Mouse (Mus musculus) induced T-regulatory cell, adult 2 months (primary cell): ENCODE measurements around the gene Tmtc3.
"Not testable (repeated sequence)": the region's sequence is repeated elsewhere in the genome, so short reads cannot be mapped to it uniquely, and the experiment has no call there.

Experiments used
- DNase-seq: peaks from one replicate; pipeline ENCODE4 v3.0.0-alpha.2; 2012; ENCODE audit warnings: low read depth

The Tmtc3 gene

DNA sequence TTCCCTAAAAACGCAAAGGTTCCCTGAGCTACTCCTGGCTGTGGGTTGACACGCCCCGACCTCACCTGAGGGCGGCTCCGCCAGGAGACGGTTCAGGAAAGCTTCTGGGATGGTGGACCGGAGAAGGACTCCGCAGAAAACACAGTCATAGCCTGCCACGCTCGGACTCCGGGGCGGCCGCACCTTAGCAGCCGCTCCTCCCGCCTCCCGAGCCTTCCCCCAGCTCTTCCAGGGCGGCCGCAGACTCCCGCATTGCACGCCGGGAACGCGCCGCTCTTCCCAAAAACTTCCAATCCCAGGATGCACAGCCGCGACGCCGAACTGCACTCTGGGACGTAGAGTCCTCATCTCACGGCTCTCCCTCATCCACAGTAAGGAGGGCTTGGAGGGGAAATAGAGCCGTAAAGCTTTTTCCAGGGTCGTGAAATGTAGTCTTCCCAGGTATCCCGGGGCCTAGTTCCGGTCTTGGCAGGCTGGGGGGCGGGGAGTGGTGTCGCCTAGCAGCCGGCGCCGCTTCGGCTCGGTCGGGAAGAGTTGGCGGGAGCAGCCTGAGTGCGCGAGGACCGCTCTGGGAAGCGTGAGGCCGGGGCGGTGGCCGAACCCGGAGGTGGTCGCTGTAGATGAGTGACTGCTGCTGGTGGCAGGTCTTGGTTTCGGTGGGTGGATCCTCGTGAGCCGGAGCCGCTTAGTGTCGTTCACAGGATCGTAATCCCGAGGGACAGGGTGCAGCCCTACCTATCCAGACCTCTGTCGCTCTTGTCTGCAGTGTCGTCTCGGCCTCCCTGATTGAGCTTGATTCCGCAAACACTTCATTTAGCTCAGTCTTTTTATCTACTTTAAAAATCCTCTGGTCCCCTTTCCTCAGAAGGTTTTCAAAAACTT, at the start of gene Tmtc3, which contains the start of gene Cep290:
TSS of gene Tmtc3 (minus strand) at position 254 of the 882 bp plus-strand sequence.
TSS of gene Cep290 (plus strand) at position 462 of the 882 bp plus-strand sequence.
- DNase-seq: peak; percentile 40

GRCm38 (mm10) chr10:100524499-100525390, 37.6 kb upstream of the Tmtc3 start:
- no peak for DNase-seq

DNA sequence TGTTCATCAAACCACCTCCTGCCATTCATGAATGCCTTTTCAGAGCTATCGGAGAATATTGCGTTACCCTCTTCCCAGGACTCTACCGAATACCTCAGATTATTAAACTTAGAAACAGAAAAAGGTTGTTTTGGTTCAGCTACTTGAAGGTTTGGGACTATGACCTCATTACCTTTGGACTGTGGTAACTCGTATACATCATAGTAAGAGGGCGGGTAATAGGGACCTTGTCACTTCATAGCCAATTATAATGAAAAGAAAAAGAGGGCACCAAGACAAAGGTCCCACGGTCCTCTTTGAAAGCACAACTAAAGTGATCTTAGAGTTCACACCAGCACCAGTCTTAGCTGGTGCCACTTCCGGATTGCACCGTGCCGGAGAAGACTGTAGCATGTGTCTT, 35.2 kb upstream of the Tmtc3 start:
- DNase-seq: no peak

- no peak for DNase-seq
Observed at GRCm38 (mm10) chr10:100521617-100522016, 34.5 kb upstream of the Tmtc3 start.

DNA sequence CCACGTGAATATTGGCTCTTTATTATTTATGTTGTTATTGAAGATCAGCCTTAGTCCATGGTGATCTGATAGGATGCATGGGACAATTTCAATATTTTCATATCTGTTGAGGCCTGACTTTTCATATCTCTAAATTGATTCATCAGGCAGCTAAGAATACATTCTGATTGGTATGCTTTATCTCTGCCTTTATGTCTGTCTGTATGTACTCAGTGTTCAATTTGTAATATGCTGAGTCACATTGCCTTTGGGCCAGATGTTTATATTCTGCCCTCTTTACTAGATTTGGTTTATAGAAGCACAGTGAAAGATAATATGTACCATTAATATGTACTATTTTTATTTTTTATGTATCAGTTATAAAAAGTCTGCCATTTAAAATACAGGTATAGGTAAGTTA, 21.0 kb upstream of the Tmtc3 start:
- DNase-seq: no peak

GRCm38 (mm10) chr10:100498309-100498708, 11.2 kb upstream of the Tmtc3 start:
- no peak for DNase-seq

DNA sequence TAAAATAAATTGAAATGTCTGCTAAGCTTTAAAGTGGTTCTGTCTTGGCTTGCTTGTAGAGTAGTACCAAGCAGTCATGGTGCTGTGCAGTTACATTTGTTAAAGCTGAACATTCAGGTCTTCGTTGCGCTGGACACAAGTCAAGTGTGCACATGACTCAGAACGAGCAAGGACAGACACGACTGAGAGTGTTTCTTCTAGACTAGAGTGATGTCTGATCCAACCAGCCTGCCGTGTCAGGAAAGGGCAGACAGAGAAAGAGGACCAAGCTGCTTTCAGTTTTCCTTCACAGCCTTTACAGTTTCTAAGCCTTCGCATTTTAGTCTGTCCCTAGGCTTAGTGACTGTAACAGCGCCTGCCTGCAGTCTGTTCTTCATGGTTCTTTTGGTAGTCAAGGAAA, 4.8 kb upstream of the Tmtc3 start:
- DNase-seq: no peak

DNA sequence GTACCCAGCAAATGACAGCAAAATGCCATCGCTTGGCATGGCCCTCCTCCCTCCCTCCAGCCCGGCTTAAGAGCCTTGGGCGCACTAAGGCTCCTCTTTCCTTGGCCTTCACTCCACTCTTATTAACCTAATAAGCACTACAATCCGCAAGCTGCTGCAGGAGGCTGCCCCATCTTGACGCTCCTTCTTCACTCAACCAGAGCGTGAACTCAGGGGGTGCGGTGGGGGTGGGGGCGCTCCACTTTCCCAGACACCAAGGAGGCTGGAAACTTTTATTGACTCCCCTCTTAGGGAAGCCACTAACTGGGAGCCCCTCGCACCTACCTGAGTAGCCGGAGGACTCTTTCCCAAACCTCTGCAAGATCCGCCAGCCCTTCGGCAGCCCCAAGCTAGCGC, 451 bp downstream of the Tmtc3 start:
- peak; percentile 17 for DNase-seq

DNA sequence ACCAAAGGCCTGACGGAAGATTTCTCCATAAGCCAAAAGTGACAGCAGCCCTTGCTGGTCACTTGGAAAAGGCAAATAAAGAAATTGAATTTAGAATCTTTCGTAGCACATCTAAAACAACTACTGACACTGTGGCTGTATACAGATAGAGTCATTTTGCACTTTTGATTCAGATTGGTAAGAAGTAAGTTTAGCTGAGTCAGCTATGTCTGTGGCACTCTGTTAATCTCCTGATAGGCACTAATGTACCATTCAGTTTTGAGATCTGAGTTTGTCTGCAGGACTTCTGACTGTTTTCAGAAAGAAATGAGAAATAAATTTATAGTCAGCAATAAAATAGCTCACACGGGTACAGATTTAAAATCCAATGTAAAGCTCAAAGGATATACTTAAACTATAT, 7.6 kb downstream of the Tmtc3 start:
- no peak for DNase-seq

- peak; percentile 41 for DNase-seq
Observed at GRCm38 (mm10) chr10:100475040-100475439, 12.1 kb downstream of the Tmtc3 start.

DNA sequence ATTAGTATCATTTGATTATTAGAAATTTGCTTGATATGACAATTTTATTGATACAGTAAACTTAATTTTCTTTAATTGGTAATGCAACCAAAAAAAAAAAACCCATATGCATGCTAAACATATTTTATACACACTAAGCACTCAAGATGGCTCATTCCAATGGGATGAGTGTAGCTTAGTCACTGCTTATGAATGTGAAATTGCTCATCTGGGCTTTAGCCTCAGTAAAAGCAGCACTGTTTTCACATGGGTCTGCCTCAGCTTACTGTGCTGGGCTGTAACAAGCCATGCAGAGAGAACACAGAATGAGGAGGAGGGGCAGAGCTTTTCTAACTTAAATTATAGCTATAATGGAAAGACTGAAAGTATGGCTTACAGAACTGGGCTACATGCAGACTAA, 26.6 kb downstream of the Tmtc3 start:
- DNase-seq: no peak

GRCm38 (mm10) chr10:100449394-100449793, 37.8 kb downstream of the Tmtc3 start:
- DNase-seq: no peak

GRCm38 (mm10) chr10:100427592-100427991, 59.6 kb downstream of the Tmtc3 start:
- DNase-seq: no peak

- DNase-seq: no peak
Observed at GRCm38 (mm10) chr10:100415566-100415965, 71.6 kb downstream of the Tmtc3 start.

- DNase-seq: not testable (repeated sequence)
Observed at GRCm38 (mm10) chr10:100402301-100402700, 84.8 kb downstream of the Tmtc3 start.
